Mouse (Mus musculus): ENCODE measurements around the gene Loxl3.

DNA sequence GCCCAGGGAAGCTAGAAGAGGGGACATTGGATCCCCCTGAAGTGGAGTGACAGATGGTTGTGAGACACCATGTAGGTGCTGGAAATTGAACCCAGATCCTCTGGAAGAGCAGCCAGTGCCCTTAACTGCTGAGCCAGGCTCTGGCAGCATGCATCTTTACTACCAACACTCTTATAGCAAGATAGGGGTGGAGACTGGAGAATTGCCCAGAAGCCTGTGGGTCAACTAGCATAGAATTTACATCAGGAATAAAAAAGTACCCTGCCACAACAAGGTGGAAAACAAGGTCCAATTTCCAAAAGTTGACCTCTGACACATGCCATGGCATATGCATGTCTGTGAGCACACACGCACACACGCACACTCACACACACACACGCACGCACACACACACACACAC, 8.8 kb upstream of the Loxl3 start:
- TF ChIP-seq CTCF (IDR thresholded peaks at IDR 0.05; ENCODE audit: borderline replicate concordance, insufficient read depth, low read length) (no peak), POLR2A (IDR thresholded peaks at IDR 0.05; ENCODE audit: low read depth, low read length) (0 out of 2 replicates have a peak, but pooled peaks have one; percentile 30)

Measured in embryonic fibroblast, embryonic 13.5 days (primary cell).